Mouse (Mus musculus): ENCODE data around the gene Ankrd13c. TPM values are rescaled to one million over a fixed set of nuclear protein-coding genes. Genes with fewer than 3 reads are reported as not detected.

The Ankrd13c gene
- polyA plus RNA-seq, 1 experiment from 2014 or later: 13.2 TPM

- Histone ChIP-seq H3K27me3 (ENCODE audit: control insufficient read depth, insufficient read depth, low read length) (no peaks in the 10 kb centered on the region), H3K4me1 (replicated peaks; ENCODE audit: control insufficient read depth, insufficient read depth) (no peaks in the 10 kb centered on the region), H3K4me2 (replicated peaks; ENCODE audit: low read depth) (no peak overlapping the region), H3K9ac (ENCODE audit: low read length) (no peak overlapping the region), H3K9me3 (ENCODE audit: control insufficient read depth, low read length) (no peaks in the 10 kb centered on the region), H3K36me3 (ENCODE audit: control insufficient read depth, insufficient read depth, low read length) (no peaks in the 10 kb centered on the region), H3K4me3 (ENCODE audit: low read depth, low read length) (no peak overlapping the region), H3K27ac (replicated peaks) (no peak overlapping the region)
- ATAC-seq (ENCODE audit: low FRiP score, low TSS enrichment) (no peak), DNase-seq (ENCODE audit: low spot score) (no peak)
- TF ChIP-seq EP300 (optimal IDR thresholded peaks at IDR 0.05) (no peak), CTCF (IDR thresholded peaks at IDR 0.05; ENCODE audit: low read depth) (no peak)
These were observed 10.3 kb downstream of the Ankrd13c start for GRCm38 (mm10) chr3:157957320-157957719.

GRCm38 (mm10) chr3:157971151-157971550 is 24.1 kb downstream of the Ankrd13c start:
- Histone ChIP-seq H3K36me3 (ENCODE audit: control insufficient read depth, insufficient read depth, low read length) (no peaks in the 10 kb centered on the region), H3K4me1 (replicated peaks; ENCODE audit: control insufficient read depth, insufficient read depth) (no peaks in the 10 kb centered on the region), H3K4me3 (ENCODE audit: low read depth, low read length) (no peak overlapping the region), H3K9me3 (ENCODE audit: control insufficient read depth, low read length) (no peaks in the 10 kb centered on the region), H3K9ac (ENCODE audit: low read length) (no peak overlapping the region), H3K4me2 (replicated peaks; ENCODE audit: low read depth) (no peak overlapping the region), H3K27me3 (ENCODE audit: control insufficient read depth, insufficient read depth, low read length) (no peaks in the 10 kb centered on the region), H3K27ac (replicated peaks) (no peak overlapping the region)
- TF ChIP-seq CTCF (IDR thresholded peaks at IDR 0.05; ENCODE audit: low read depth): no peak
- no peak for TF ChIP-seq EP300 (optimal IDR thresholded peaks at IDR 0.05)
- ATAC-seq (ENCODE audit: low FRiP score, low TSS enrichment): no peak
- 97% methylated on average over 2 of the region's 2 CpGs for WGBS
- no peak for DNase-seq (ENCODE audit: low spot score)

- Histone ChIP-seq H3K4me1 (replicated peaks; ENCODE audit: control insufficient read depth, insufficient read depth) (no peaks in the 10 kb centered on the region), H3K27ac (replicated peaks) (no peak overlapping the region), H3K9me3 (ENCODE audit: control insufficient read depth, low read length) (no peaks in the 10 kb centered on the region), H3K4me3 (ENCODE audit: low read depth, low read length) (no peak overlapping the region), H3K4me2 (replicated peaks; ENCODE audit: low read depth) (no peak overlapping the region), H3K36me3 (ENCODE audit: control insufficient read depth, insufficient read depth, low read length) (no peaks in the 10 kb centered on the region), H3K9ac (ENCODE audit: low read length) (no peak overlapping the region), H3K27me3 (ENCODE audit: control insufficient read depth, insufficient read depth, low read length) (no peaks in the 10 kb centered on the region)
- TF ChIP-seq EP300 (optimal IDR thresholded peaks at IDR 0.05) (no peak), CTCF (IDR thresholded peaks at IDR 0.05; ENCODE audit: low read depth) (no peak; the same call in 1 of the 2 replicates)
- ATAC-seq (ENCODE audit: low FRiP score, low TSS enrichment): no peak
- 96% methylated on average over 2 of the region's 2 CpGs for WGBS
- DNase-seq (ENCODE audit: low spot score): no peak
These were observed 26.2 kb downstream of the Ankrd13c start for GRCm38 (mm10) chr3:157973236-157973635.

- no peak overlapping the region for H3K4me2 ChIP-seq (replicated peaks; ENCODE audit: low read depth)
- no peak overlapping the region for H3K4me3 ChIP-seq (ENCODE audit: low read depth, low read length)
- H3K27me3 ChIP-seq (ENCODE audit: control insufficient read depth, insufficient read depth, low read length): no peaks in the 10 kb centered on the region
- H3K36me3 ChIP-seq (ENCODE audit: control insufficient read depth, insufficient read depth, low read length): no peaks in the 10 kb centered on the region
- ATAC-seq (ENCODE audit: low FRiP score, low TSS enrichment) (no peak), DNase-seq (ENCODE audit: low spot score) (no peak)
- no peak overlapping the region for H3K27ac ChIP-seq (replicated peaks)
- no peak overlapping the region for H3K9ac ChIP-seq (ENCODE audit: low read length)
- no peaks in the 10 kb centered on the region for H3K4me1 ChIP-seq (replicated peaks; ENCODE audit: control insufficient read depth, insufficient read depth)
- TF ChIP-seq EP300 (optimal IDR thresholded peaks at IDR 0.05): no peak
- TF ChIP-seq CTCF (IDR thresholded peaks at IDR 0.05; ENCODE audit: low read depth): no peak
- no peaks in the 10 kb centered on the region for H3K9me3 ChIP-seq (ENCODE audit: control insufficient read depth, low read length)
These were observed 32.6 kb downstream of the Ankrd13c start for GRCm38 (mm10) chr3:157979619-157980018.

- ATAC-seq (ENCODE audit: low FRiP score, low TSS enrichment) (peak; percentile 63), DNase-seq (ENCODE audit: low spot score) (peak; percentile 19)
- Histone ChIP-seq H3K27ac (replicated peaks) (no peak overlapping the region), H3K9me3 (ENCODE audit: control insufficient read depth, low read length) (no peaks in the 10 kb centered on the region), H3K36me3 (ENCODE audit: control insufficient read depth, insufficient read depth, low read length) (peaks cover 2% of the 10 kb centered on the region; the same call in 1 of the 2 replicates), H3K4me2 (replicated peaks; ENCODE audit: low read depth) (no peak overlapping the region), H3K9ac (ENCODE audit: low read length) (no peak overlapping the region), H3K4me1 (replicated peaks; ENCODE audit: control insufficient read depth, insufficient read depth) (no peaks in the 10 kb centered on the region), H3K4me3 (ENCODE audit: low read depth, low read length) (no peak overlapping the region), H3K27me3 (ENCODE audit: control insufficient read depth, insufficient read depth, low read length) (no peaks in the 10 kb centered on the region)
- TF ChIP-seq CTCF (IDR thresholded peaks at IDR 0.05; ENCODE audit: low read depth): no peak
- TF ChIP-seq EP300 (optimal IDR thresholded peaks at IDR 0.05): no peak
These were observed 46.3 kb downstream of the Ankrd13c start for GRCm38 (mm10) chr3:157993322-157993721.

- Histone ChIP-seq H3K9ac (ENCODE audit: low read length) (no peak overlapping the region), H3K9me3 (ENCODE audit: control insufficient read depth, low read length) (no peaks in the 10 kb centered on the region)
These were observed 48.7 kb downstream of the Ankrd13c start for GRCm38 (mm10) chr3:157995726-157996125.

More at GRCm38 (mm10) chr3:157995726-157996125, 48.7 kb downstream of the Ankrd13c start:
- Histone ChIP-seq H3K4me1 (replicated peaks; ENCODE audit: control insufficient read depth, insufficient read depth) (no peaks in the 10 kb centered on the region), H3K4me2 (replicated peaks; ENCODE audit: low read depth) (no peak overlapping the region), H3K36me3 (ENCODE audit: control insufficient read depth, insufficient read depth, low read length) (peaks cover 2% of the 10 kb centered on the region; the same call in 1 of the 2 replicates), H3K4me3 (ENCODE audit: low read depth, low read length) (no peak overlapping the region), H3K27me3 (ENCODE audit: control insufficient read depth, insufficient read depth, low read length) (no peaks in the 10 kb centered on the region), H3K27ac (replicated peaks) (no peak overlapping the region)
- 91% methylated on average over 2 of the region's 2 CpGs for WGBS
- ATAC-seq (ENCODE audit: low FRiP score, low TSS enrichment): no peak
- no peak for DNase-seq (ENCODE audit: low spot score)
- TF ChIP-seq EP300 (optimal IDR thresholded peaks at IDR 0.05): no peak
- no peak for TF ChIP-seq CTCF (IDR thresholded peaks at IDR 0.05; ENCODE audit: low read depth)

All from stomach, postnatal 0 days (tissue).